Mouse (Mus musculus): ENCODE data around the gene Chek2.

DNA sequence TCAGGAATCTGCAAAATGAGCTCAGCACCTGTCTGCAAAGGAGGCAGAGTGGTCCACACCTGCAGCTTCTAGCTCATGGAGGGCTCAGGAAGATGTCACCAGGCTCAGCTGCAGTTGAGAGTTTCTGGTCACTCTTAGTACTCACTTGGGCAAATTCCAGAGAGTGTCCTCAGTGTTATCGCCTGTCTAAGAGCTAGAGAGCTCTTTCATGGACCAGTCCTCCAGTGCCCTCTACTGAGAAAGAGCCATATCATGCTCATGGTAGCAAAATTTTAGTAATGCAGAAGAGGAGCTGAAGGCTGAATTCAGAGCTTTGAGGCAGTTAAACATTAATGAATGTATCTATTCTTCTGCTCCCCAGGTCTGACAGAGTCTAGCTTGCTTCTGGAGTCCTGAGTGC is 83.6 kb downstream of the Chek2 start:
- TF ChIP-seq CTCF (IDR thresholded peaks at IDR 0.05) (peak; percentile 68), EP300 (IDR thresholded peaks at IDR 0.05) (no peak)
